Mouse (Mus musculus): ENCODE measurements around the gene Sacs.

Gene Sacs

GRCm38 (mm10) chr14:61161367-61162334 lies 23.4 kb downstream of the Sacs start:
- no peak for DNase-seq (ENCODE audit: low spot score)

- no peak for DNase-seq (ENCODE audit: low spot score)
Measured at GRCm38 (mm10) chr14:61164461-61164860, 26.2 kb downstream of the Sacs start.

GRCm38 (mm10) chr14:61165929-61166328 lies 27.7 kb downstream of the Sacs start:
- no peak for DNase-seq (ENCODE audit: low spot score)

GRCm38 (mm10) chr14:61171261-61171970 lies 33.2 kb downstream of the Sacs start:
- no peak for DNase-seq (ENCODE audit: low spot score)

GRCm38 (mm10) chr14:61172548-61173158 lies 34.4 kb downstream of the Sacs start:
- peak; percentile 92 for DNase-seq (ENCODE audit: low spot score)

GRCm38 (mm10) chr14:61173229-61173628 lies 35.0 kb downstream of the Sacs start:
- DNase-seq (ENCODE audit: low spot score) = no peak

GRCm38 (mm10) chr14:61191904-61192303 lies 53.6 kb downstream of the Sacs start:
- DNase-seq (ENCODE audit: low spot score) = no peak

GRCm38 (mm10) chr14:61192326-61192725 lies 54.1 kb downstream of the Sacs start:
- no peak for DNase-seq (ENCODE audit: low spot score)

GRCm38 (mm10) chr14:61194416-61194815 lies 56.2 kb downstream of the Sacs start:
- DNase-seq (ENCODE audit: low spot score) = no peak

- no peak for DNase-seq (ENCODE audit: low spot score)
Measured at GRCm38 (mm10) chr14:61210111-61210510, 71.9 kb downstream of the Sacs start.

- DNase-seq (ENCODE audit: low spot score) = no peak
Measured at GRCm38 (mm10) chr14:61211754-61212153, 73.5 kb downstream of the Sacs start.

GRCm38 (mm10) chr14:61221166-61221565 lies 82.9 kb downstream of the Sacs start:
- no peak for DNase-seq (ENCODE audit: low spot score)

- DNase-seq (ENCODE audit: low spot score) = no peak
Measured at GRCm38 (mm10) chr14:61222506-61222905, 84.2 kb downstream of the Sacs start.

GRCm38 (mm10) chr14:61223740-61224139 lies 85.5 kb downstream of the Sacs start:
- no peak for DNase-seq (ENCODE audit: low spot score)

GRCm38 (mm10) chr14:61224387-61225077 lies 86.3 kb downstream of the Sacs start:
- no peak for DNase-seq (ENCODE audit: low spot score)

- DNase-seq (ENCODE audit: low spot score) = no peak
Measured at GRCm38 (mm10) chr14:61226151-61226550, 87.9 kb downstream of the Sacs start.

- DNase-seq (ENCODE audit: low spot score) = no peak
Measured at GRCm38 (mm10) chr14:61229763-61230162, 91.5 kb downstream of the Sacs start.

GRCm38 (mm10) chr14:61230179-61230578 lies 91.9 kb downstream of the Sacs start:
- no peak for DNase-seq (ENCODE audit: low spot score)

GRCm38 (mm10) chr14:61232016-61232568 lies 93.8 kb downstream of the Sacs start:
- DNase-seq (ENCODE audit: low spot score) = no peak

GRCm38 (mm10) chr14:61235846-61236474 lies 97.7 kb downstream of the Sacs start:
- DNase-seq (ENCODE audit: low spot score) = no peak

- no peak for DNase-seq (ENCODE audit: low spot score)
Measured at GRCm38 (mm10) chr14:61237101-61237654, 98.9 kb downstream of the Sacs start.

Data from urinary bladder, postnatal 10 days (tissue).